Mouse (Mus musculus): ENCODE measurements around the gene Dazap2.
A peak's percentile ranks its signal among the peaks of the same experiment; 100 is the strongest.

Dazap2 gene

DNA sequence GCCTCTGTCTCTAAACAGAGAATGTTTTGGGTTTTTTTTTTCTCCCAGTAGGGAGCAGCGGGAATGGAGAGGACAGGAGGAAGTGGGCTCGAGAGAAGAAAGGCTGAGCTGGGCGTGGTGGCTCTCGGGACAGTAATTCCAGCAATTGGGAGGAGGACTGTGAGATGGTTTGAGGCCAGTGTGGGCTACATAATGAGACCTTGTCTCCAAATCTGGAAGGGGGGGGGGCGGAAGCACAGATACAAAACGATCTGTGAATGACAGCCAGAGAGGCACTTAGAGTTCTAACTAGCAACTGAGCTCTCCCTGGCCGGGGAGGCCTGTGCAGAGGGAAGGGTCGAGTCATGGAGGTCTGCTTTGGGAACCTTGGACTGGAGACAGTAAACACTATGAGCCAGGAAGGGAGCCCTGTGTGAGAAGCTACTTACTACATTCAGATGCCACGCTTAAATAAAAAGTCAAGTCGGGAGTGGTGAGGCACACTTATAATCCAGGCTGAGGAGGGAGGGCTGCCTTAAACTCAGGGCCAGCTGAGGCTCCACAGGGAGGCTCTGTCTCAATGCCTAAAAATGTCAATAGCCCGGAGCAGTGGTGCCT is 12.7 kb downstream of the Dazap2 start:
- Histone ChIP-seq H3K9me3 (ENCODE audit: low read length) (no peaks in the 10 kb centered on the region), H3K36me3 (ENCODE audit: insufficient read depth, low read length) (peaks cover 57% of the 10 kb centered on the region), H3K27me3 (ENCODE audit: insufficient read depth, low read length) (no peaks in the 10 kb centered on the region), H3K4me3 (replicated peaks; ENCODE audit: low read length) (peak overlapping the region; percentile 62), H3K4me1 (replicated peaks; ENCODE audit: low read depth, low read length) (peaks cover 95% of the 10 kb centered on the region)
- no peak for TF ChIP-seq NANOG (IDR thresholded peaks at IDR 0.05; ENCODE audit: borderline replicate concordance, low read length)
- TF ChIP-seq POU5F1 (IDR thresholded peaks at IDR 0.05; ENCODE audit: borderline replicate concordance, low read length): no peak
- no peak for TF ChIP-seq CTCF (conservative IDR thresholded peaks at IDR 0.05; ENCODE audit: low read length)

DNA sequence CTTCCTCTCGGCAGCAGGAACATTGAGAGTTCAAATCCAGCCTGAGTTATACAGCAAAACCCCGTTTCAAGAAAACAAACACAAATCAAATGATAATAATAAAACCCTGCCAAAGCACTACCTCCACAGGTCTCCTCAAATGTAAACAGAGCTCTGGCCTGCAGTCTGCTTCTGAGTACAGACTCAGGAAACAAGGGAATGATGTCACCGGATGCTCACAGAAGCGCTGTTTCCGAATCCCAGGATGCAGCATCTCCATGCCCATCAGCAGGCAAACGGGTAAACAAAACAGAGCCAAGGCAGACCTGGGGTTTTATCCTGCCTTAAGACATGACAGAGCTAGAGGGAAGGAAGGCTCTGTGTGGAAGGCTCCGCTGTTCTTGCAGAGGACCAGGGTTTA is 13.6 kb downstream of the Dazap2 start:
- Histone ChIP-seq H3K4me3 (replicated peaks; ENCODE audit: low read length) (peak overlapping the region; percentile 48), H3K4me1 (replicated peaks; ENCODE audit: low read depth, low read length) (peaks cover 95% of the 10 kb centered on the region), H3K36me3 (ENCODE audit: insufficient read depth, low read length) (peaks cover 57% of the 10 kb centered on the region), H3K27me3 (ENCODE audit: insufficient read depth, low read length) (no peaks in the 10 kb centered on the region), H3K9me3 (ENCODE audit: low read length) (no peaks in the 10 kb centered on the region)
- TF ChIP-seq NANOG (IDR thresholded peaks at IDR 0.05; ENCODE audit: borderline replicate concordance, low read length) (no peak), CTCF (conservative IDR thresholded peaks at IDR 0.05; ENCODE audit: low read length) (no peak), POU5F1 (IDR thresholded peaks at IDR 0.05; ENCODE audit: borderline replicate concordance, low read length) (no peak)

DNA sequence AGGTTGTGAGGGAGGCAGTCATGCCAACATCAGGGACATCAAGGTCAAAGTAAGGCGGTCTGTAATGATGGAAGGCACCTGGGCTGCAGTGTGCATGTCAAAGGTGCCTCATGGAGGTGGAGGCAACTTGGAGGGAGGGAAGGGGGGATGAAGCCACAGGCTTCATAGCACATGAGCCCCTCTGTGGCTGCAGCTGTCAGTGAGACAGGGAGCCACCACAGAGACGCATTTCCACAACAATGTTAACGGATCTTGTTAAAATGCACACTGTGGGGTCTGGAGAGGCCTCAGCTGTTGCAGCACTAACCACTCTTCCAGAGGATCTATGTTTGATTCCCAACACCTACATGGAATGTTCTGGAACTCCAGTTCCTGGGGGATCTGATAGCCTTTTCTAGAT is 15.0 kb downstream of the Dazap2 start:
- TF ChIP-seq POU5F1 (IDR thresholded peaks at IDR 0.05; ENCODE audit: borderline replicate concordance, low read length): no peak
- 0 out of 2 replicates have a peak, but pooled peaks have one; percentile 8 for TF ChIP-seq NANOG (IDR thresholded peaks at IDR 0.05; ENCODE audit: borderline replicate concordance, low read length)

DNA sequence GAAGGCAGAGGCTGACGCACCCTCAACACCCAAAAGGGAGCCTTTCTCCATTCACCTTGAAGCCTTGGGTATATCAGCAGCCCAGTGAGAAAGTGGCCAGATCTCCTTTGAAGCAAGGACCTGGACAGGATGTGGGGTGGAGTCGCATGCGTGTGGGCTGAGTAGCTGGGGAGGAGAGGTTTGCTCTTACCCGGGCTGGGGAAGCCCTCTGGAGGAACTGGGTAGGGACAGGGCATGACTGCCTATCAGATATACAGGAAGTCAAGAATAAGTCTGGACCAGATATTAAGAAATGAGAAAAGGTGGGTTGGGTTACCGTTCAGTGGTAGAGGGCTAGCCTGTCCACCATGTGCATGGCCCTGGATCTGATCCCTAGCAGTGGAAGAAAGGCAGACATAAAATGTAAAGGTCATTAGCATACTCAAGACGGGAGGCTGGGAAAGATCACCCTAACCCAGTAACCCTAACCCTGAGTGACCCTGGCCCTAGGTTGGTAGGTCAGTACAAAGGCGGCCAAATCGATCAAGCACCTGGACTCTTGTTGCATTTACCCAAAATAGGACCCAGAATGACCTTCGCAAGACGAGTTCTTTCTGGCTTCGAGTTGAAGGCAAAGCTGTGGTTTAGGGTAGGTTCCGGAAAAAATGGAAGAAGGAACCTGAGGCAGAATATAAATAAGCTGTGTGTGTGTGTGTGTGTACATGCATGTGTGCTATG is 16.5 kb downstream of the Dazap2 start:
- peak overlapping the region; percentile 61 for H3K4me3 ChIP-seq (replicated peaks; ENCODE audit: low read length)
- no peaks in the 10 kb centered on the region for H3K9me3 ChIP-seq (ENCODE audit: low read length)
- H3K27me3 ChIP-seq (ENCODE audit: insufficient read depth, low read length): no peaks in the 10 kb centered on the region
- peaks cover 91% of the 10 kb centered on the region for H3K4me1 ChIP-seq (replicated peaks; ENCODE audit: low read depth, low read length)
- TF ChIP-seq CTCF (conservative IDR thresholded peaks at IDR 0.05; ENCODE audit: low read length) (no peak), NANOG (IDR thresholded peaks at IDR 0.05; ENCODE audit: borderline replicate concordance, low read length) (no peak)
- H3K36me3 ChIP-seq (ENCODE audit: insufficient read depth, low read length): peaks cover 47% of the 10 kb centered on the region

More for the DNA sequence above, 15.0 kb downstream of the Dazap2 start:
- H3K4me1 ChIP-seq (replicated peaks; ENCODE audit: low read depth, low read length): peaks cover 94% of the 10 kb centered on the region
- H3K4me3 ChIP-seq (replicated peaks; ENCODE audit: low read length): peak overlapping the region; percentile 20; the same call in 1 of the 2 replicates
- no peaks in the 10 kb centered on the region for H3K27me3 ChIP-seq (ENCODE audit: insufficient read depth, low read length)
- peaks cover 62% of the 10 kb centered on the region for H3K36me3 ChIP-seq (ENCODE audit: insufficient read depth, low read length)
- H3K9me3 ChIP-seq (ENCODE audit: low read length): no peaks in the 10 kb centered on the region

DNA sequence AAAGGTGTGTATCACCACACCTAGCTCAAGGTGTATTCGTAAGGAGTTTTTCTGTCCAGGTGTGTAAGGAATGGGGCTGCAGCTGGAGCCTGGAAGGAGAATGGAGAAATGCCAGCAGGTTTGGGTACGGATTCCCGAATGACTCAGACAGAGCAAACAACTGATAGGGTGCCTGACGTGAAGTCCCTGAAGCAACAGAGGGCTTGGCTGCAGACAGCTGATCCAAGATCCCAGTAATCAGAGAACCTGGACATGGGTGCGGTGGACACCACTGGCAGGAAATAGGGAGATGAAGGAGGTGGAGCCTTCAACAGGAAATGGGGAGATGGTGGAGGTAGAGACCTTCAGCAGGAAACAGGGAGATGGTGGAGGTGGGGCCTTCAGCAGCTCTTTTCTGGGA is 17.2 kb downstream of the Dazap2 start:
- no peaks in the 10 kb centered on the region for H3K9me3 ChIP-seq (ENCODE audit: low read length)
- peaks cover 47% of the 10 kb centered on the region for H3K36me3 ChIP-seq (ENCODE audit: insufficient read depth, low read length)
- no peaks in the 10 kb centered on the region for H3K27me3 ChIP-seq (ENCODE audit: insufficient read depth, low read length)
- H3K4me3 ChIP-seq (replicated peaks; ENCODE audit: low read length): peak overlapping the region; percentile 61
- TF ChIP-seq CTCF (conservative IDR thresholded peaks at IDR 0.05; ENCODE audit: low read length): no peak
- no peak for TF ChIP-seq NANOG (IDR thresholded peaks at IDR 0.05; ENCODE audit: borderline replicate concordance, low read length)
- no peak for TF ChIP-seq POU5F1 (IDR thresholded peaks at IDR 0.05; ENCODE audit: borderline replicate concordance, low read length)
- H3K4me1 ChIP-seq (replicated peaks; ENCODE audit: low read depth, low read length): peaks cover 90% of the 10 kb centered on the region

- Histone ChIP-seq H3K4me3 (replicated peaks; ENCODE audit: low read length) (peak overlapping the region; percentile 61), H3K4me1 (replicated peaks; ENCODE audit: low read depth, low read length) (peaks cover 89% of the 10 kb centered on the region), H3K9me3 (ENCODE audit: low read length) (no peaks in the 10 kb centered on the region), H3K27me3 (ENCODE audit: insufficient read depth, low read length) (no peaks in the 10 kb centered on the region), H3K36me3 (ENCODE audit: insufficient read depth, low read length) (peaks cover 47% of the 10 kb centered on the region)
- no peak for TF ChIP-seq POU5F1 (IDR thresholded peaks at IDR 0.05; ENCODE audit: borderline replicate concordance, low read length)
- TF ChIP-seq CTCF (conservative IDR thresholded peaks at IDR 0.05; ENCODE audit: low read length): no peak
- no peak for TF ChIP-seq NANOG (IDR thresholded peaks at IDR 0.05; ENCODE audit: borderline replicate concordance, low read length)
Observed at GRCm38 (mm10) chr15:100633341-100633740, 18.2 kb downstream of the Dazap2 start.

GRCm38 (mm10) chr15:100635239-100635638 is 20.1 kb downstream of the Dazap2 start:
- Histone ChIP-seq H3K36me3 (ENCODE audit: insufficient read depth, low read length) (peaks cover 41% of the 10 kb centered on the region), H3K4me3 (replicated peaks; ENCODE audit: low read length) (peak overlapping the region; percentile 86)
- TF ChIP-seq CTCF (conservative IDR thresholded peaks at IDR 0.05; ENCODE audit: low read length): no peak
- TF ChIP-seq NANOG (IDR thresholded peaks at IDR 0.05; ENCODE audit: borderline replicate concordance, low read length): no peak
- TF ChIP-seq POU5F1 (IDR thresholded peaks at IDR 0.05; ENCODE audit: borderline replicate concordance, low read length): no peak

DNA sequence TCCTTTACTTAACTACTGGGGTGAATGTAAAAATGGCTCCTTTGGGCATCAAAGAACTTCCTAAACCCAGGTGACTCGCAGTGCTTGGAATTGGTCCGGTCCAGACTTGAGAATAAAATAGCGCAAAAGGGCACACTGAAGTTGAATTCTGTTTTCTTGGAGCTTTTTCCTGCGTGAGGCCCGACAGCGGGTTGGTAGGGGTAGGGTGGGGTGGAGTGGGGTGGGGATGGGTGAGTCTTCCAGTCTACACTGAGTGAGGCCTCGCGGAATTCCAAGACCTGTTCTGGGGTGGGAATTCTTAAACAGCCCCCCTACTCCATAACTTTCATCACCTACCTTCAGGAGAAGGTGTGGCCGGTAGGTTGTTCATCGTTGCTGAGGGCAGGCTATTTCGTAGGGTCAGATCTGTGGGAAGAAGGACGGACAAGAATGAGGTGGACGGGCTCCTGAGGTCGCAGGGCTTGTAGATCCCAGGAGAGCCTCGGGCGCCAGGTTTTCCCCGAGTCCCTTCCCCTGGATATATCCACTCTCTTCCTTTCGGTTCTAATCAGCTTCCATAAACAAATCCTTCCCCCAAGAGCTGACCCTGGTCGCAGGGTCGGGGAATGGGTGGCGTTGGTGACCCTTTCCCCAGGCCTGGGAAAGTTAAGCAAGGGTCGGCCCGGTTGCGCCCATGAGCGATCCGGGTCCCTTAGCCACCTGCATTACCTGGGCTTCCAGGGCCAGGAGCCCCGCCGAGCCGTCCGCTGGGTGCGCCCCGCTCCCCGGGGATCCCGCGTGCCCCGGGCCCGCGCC is 20.9 kb downstream of the Dazap2 start:
- TF ChIP-seq CTCF (conservative IDR thresholded peaks at IDR 0.05; ENCODE audit: low read length) (no peak), NANOG (IDR thresholded peaks at IDR 0.05; ENCODE audit: borderline replicate concordance, low read length) (no peak), POU5F1 (IDR thresholded peaks at IDR 0.05; ENCODE audit: borderline replicate concordance, low read length) (no peak)
- Histone ChIP-seq H3K4me1 (replicated peaks; ENCODE audit: low read depth, low read length) (peaks cover 85% of the 10 kb centered on the region), H3K4me3 (replicated peaks; ENCODE audit: low read length) (peak overlapping the region; percentile 86), H3K9me3 (ENCODE audit: low read length) (no peaks in the 10 kb centered on the region), H3K27me3 (ENCODE audit: insufficient read depth, low read length) (no peaks in the 10 kb centered on the region), H3K36me3 (ENCODE audit: insufficient read depth, low read length) (peaks cover 35% of the 10 kb centered on the region)

More at GRCm38 (mm10) chr15:100635239-100635638, 20.1 kb downstream of the Dazap2 start:
- H3K9me3 ChIP-seq (ENCODE audit: low read length): no peaks in the 10 kb centered on the region
- no peaks in the 10 kb centered on the region for H3K27me3 ChIP-seq (ENCODE audit: insufficient read depth, low read length)
- H3K4me1 ChIP-seq (replicated peaks; ENCODE audit: low read depth, low read length): peaks cover 85% of the 10 kb centered on the region
